Mouse (Mus musculus): ENCODE measurements around the gene Syt5. TPM values are rescaled to one million over a fixed set of nuclear protein-coding genes. Genes with fewer than 3 reads are reported as not detected.

The Syt5 gene
- total RNA-seq, 1 experiment: 3.0 TPM

DNA sequence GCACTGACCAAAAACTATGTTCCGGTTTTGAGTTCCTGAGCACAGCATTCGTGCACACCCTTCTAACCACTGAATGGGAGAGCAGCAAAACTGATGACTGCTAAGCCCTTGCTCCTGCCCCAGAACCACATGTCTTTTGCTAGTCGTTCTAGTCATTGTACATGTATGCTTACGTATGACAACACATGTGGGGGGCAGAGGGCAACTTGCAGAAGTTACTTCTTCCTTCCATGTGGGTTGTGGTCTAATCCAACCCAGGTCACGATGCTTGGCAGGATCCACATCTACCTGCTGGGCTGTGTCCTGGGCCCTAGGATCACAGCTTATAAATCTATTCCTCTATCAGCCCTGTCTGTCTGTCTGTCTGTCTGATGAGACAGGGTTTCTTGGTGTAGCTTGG is 43.5 kb downstream of the Syt5 start:
- Histone ChIP-seq H3K9ac (ENCODE audit: insufficient read depth, low read depth, low read length, poor library complexity, severe bottlenecking) (no peak overlapping the region), H3K4me3 (ENCODE audit: insufficient read depth in 1 of 2, low read depth in 1 of 2, low read length in 2 of 2, poor library complexity in 1 of 2, severe bottlenecking in 1 of 2) (no peak overlapping the region), H3K27ac (ENCODE audit: insufficient read depth, low read depth, low read length, poor library complexity, severe bottlenecking) (no peak overlapping the region), H3K4me1 (ENCODE audit: control insufficient read depth in 2 of 2, insufficient read depth in 2 of 2, low read length in 2 of 2, poor library complexity in 1 of 2) (peaks cover 0 to 7% of the 10 kb centered on the region in 2 experiments; a peak in 3 of 4 replicates), H3K9me3 (ENCODE audit: control insufficient read depth, insufficient read depth, low read depth, low read length) (no peaks in the 10 kb centered on the region), H3K36me3 (ENCODE audit: control insufficient read depth, insufficient read depth, low read length, poor library complexity, severe bottlenecking) (no peaks in the 10 kb centered on the region)
- no peak for DNase-seq (ENCODE audit: low read depth, low spot score)
- in situ Hi-C loops (cut with MboI; ENCODE audit: low sequenced_read_pairs in 2 of 2, unreplicated experiment in 2 of 2): no loop called here
- no peak for TF ChIP-seq HCFC1 (IDR thresholded peaks at IDR 0.05; ENCODE audit: borderline replicate concordance, insufficient read depth, low read length)
- TF ChIP-seq CHD2 (IDR thresholded peaks at IDR 0.05; ENCODE audit: low read depth, low read length): no peak
- no peak for TF ChIP-seq ZC3H11A (IDR thresholded peaks at IDR 0.05; ENCODE audit: borderline replicate concordance, low read depth, low read length)
- TF ChIP-seq MAFK (IDR thresholded peaks at IDR 0.05; ENCODE audit: insufficient read depth, low read depth, low read length): no peak
- TF ChIP-seq ZNF384 (IDR thresholded peaks at IDR 0.05; ENCODE audit: low read depth, low read length): no peak

DNA sequence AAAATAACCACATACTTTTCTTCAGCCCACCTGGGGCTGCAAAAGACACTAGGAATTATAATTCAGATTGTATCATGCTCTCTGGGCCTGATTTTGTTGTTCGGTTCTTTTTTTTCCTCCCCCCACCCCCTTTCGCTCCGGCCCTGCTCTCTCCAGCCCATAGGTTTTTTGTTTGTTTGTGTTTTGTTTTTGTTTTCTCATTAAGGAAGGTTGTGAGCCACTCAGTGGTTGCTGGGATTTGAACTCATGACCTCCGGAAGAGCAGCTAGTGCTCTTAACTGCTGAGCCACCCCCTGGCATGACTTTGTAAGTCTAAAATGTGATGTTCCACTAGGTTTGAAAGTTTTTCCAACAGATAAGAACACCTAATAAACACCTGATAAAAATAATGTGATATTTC is 44.2 kb downstream of the Syt5 start:
- Histone ChIP-seq H3K4me1 (ENCODE audit: control insufficient read depth in 2 of 2, insufficient read depth in 2 of 2, low read length in 2 of 2, poor library complexity in 1 of 2) (no peaks in the 10 kb centered on the region; a peak in 3 of 4 replicates), H3K4me3 (ENCODE audit: insufficient read depth in 1 of 2, low read depth in 1 of 2, low read length in 2 of 2, poor library complexity in 1 of 2, severe bottlenecking in 1 of 2) (no peak overlapping the region), H3K9ac (ENCODE audit: insufficient read depth, low read depth, low read length, poor library complexity, severe bottlenecking) (no peak overlapping the region), H3K27ac (ENCODE audit: insufficient read depth, low read depth, low read length, poor library complexity, severe bottlenecking) (no peak overlapping the region), H3K36me3 (ENCODE audit: control insufficient read depth, insufficient read depth, low read length, poor library complexity, severe bottlenecking) (no peaks in the 10 kb centered on the region), H3K9me3 (ENCODE audit: control insufficient read depth, insufficient read depth, low read depth, low read length) (no peaks in the 10 kb centered on the region)
- in situ Hi-C loops (cut with MboI; ENCODE audit: low sequenced_read_pairs in 2 of 2, unreplicated experiment in 2 of 2): no loop called here
- TF ChIP-seq CHD2 (IDR thresholded peaks at IDR 0.05; ENCODE audit: low read depth, low read length) (no peak), HCFC1 (IDR thresholded peaks at IDR 0.05; ENCODE audit: borderline replicate concordance, insufficient read depth, low read length) (no peak), ZC3H11A (IDR thresholded peaks at IDR 0.05; ENCODE audit: borderline replicate concordance, low read depth, low read length) (no peak), MAFK (IDR thresholded peaks at IDR 0.05; ENCODE audit: insufficient read depth, low read depth, low read length) (no peak), ZNF384 (IDR thresholded peaks at IDR 0.05; ENCODE audit: low read depth, low read length) (no peak)
- no peak for DNase-seq (ENCODE audit: low read depth, low spot score)

DNA sequence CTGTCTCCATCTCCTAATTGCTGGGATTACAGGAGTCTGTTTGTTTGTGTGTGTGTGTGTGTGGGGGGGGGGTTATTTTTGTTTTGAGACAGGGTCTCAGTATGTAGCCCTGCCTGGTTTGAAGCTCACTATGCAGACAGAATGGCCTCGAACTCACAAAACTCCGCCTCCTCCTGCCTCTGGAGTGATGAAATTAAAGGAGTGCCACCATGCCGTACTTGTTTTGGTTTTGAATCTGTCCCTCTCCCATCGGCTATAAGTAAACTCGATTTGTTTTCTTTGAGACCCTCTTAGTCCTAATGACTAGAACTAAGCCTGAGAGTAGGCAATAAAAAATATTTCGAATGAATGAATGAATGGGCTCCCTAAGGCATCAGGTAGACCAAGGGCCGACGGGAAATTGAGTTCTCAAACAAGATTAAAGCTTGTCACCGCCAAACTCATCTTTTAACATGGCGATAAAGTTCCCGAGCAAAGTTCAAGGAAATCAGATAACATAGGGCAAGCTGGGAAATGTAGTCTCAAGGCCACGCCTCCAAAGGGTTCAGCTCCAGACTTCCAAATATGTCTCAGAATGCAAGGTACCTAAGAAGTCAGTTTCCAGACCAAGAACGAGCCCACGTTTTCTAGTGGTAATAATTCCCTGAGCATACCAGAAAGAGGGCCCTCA is 44.8 kb downstream of the Syt5 start:
- H3K4me1 ChIP-seq (ENCODE audit: control insufficient read depth in 2 of 2, insufficient read depth in 2 of 2, low read length in 2 of 2, poor library complexity in 1 of 2): no peaks in the 10 kb centered on the region; a peak in 2 of 4 replicates
- DNase-seq (ENCODE audit: low read depth, low spot score): no peak
- TF ChIP-seq HCFC1 (IDR thresholded peaks at IDR 0.05; ENCODE audit: borderline replicate concordance, insufficient read depth, low read length): peak; percentile 76; the same call in 1 of the 2 replicates
- no peak for TF ChIP-seq CHD2 (IDR thresholded peaks at IDR 0.05; ENCODE audit: low read depth, low read length)
- TF ChIP-seq ZNF384 (IDR thresholded peaks at IDR 0.05; ENCODE audit: low read depth, low read length): no peak
- TF ChIP-seq ZC3H11A (IDR thresholded peaks at IDR 0.05; ENCODE audit: borderline replicate concordance, low read depth, low read length): no peak
- no peak for TF ChIP-seq MAFK (IDR thresholded peaks at IDR 0.05; ENCODE audit: insufficient read depth, low read depth, low read length)
- peak overlapping the region; percentile 92 for H3K4me3 ChIP-seq (ENCODE audit: insufficient read depth in 1 of 2, low read depth in 1 of 2, low read length in 2 of 2, poor library complexity in 1 of 2, severe bottlenecking in 1 of 2)
- H3K9ac ChIP-seq (ENCODE audit: insufficient read depth, low read depth, low read length, poor library complexity, severe bottlenecking): peak overlapping the region; percentile 53; the same call in 1 of the 2 replicates
- H3K27ac ChIP-seq (ENCODE audit: insufficient read depth, low read depth, low read length, poor library complexity, severe bottlenecking): no peak overlapping the region
- H3K36me3 ChIP-seq (ENCODE audit: control insufficient read depth, insufficient read depth, low read length, poor library complexity, severe bottlenecking): no peaks in the 10 kb centered on the region; the same call in 1 of the 2 replicates
- in situ Hi-C loops (cut with MboI; ENCODE audit: low sequenced_read_pairs in 2 of 2, unreplicated experiment in 2 of 2): no loop called here
- no peaks in the 10 kb centered on the region for H3K9me3 ChIP-seq (ENCODE audit: control insufficient read depth, insufficient read depth, low read depth, low read length)

GRCm38 (mm10) chr7:4501558-4502397 is 45.6 kb downstream of the Syt5 start, which contains the start of gene Ppp1r12c:
TSS of gene Ppp1r12c (minus strand) at chr7:4501680.
- peak; percentile 82 for DNase-seq (ENCODE audit: low read depth, low spot score)
- in situ Hi-C loops (cut with MboI; ENCODE audit: low sequenced_read_pairs in 2 of 2, unreplicated experiment in 2 of 2): no loop called here
- Histone ChIP-seq H3K4me1 (ENCODE audit: control insufficient read depth in 2 of 2, insufficient read depth in 2 of 2, low read length in 2 of 2, poor library complexity in 1 of 2) (no peaks in the 10 kb centered on the region; a peak in 1 of 4 replicates), H3K9me3 (ENCODE audit: control insufficient read depth, insufficient read depth, low read depth, low read length) (no peaks in the 10 kb centered on the region), H3K9ac (ENCODE audit: insufficient read depth, low read depth, low read length, poor library complexity, severe bottlenecking) (peak within 1 kb of the TSS; percentile 88), H3K36me3 (ENCODE audit: control insufficient read depth, insufficient read depth, low read length, poor library complexity, severe bottlenecking) (peaks cover under 1% of the 10 kb centered on the region; the same call in 1 of the 2 replicates), H3K4me3 (ENCODE audit: insufficient read depth in 1 of 2, low read depth in 1 of 2, low read length in 2 of 2, poor library complexity in 1 of 2, severe bottlenecking in 1 of 2) (peak within 1 kb of the TSS; percentile 92), H3K27ac (ENCODE audit: insufficient read depth, low read depth, low read length, poor library complexity, severe bottlenecking) (peak within 1 kb of the TSS; percentile 56; the same call in 1 of the 2 replicates)
- TF ChIP-seq ZNF384 (IDR thresholded peaks at IDR 0.05; ENCODE audit: low read depth, low read length) (no peak), ZC3H11A (IDR thresholded peaks at IDR 0.05; ENCODE audit: borderline replicate concordance, low read depth, low read length) (peak; percentile 69), CHD2 (IDR thresholded peaks at IDR 0.05; ENCODE audit: low read depth, low read length) (no peak), MAFK (IDR thresholded peaks at IDR 0.05; ENCODE audit: insufficient read depth, low read depth, low read length) (no peak), HCFC1 (IDR thresholded peaks at IDR 0.05; ENCODE audit: borderline replicate concordance, insufficient read depth, low read length) (peak; percentile 92)
